Mouse (Mus musculus): ENCODE data around the gene Agbl1.

GRCm38 (mm10) chr7:76407930-76408557, 178.4 kb downstream of the Agbl1 start:
- TF ChIP-seq POLR2A (IDR thresholded peaks at IDR 0.05; ENCODE audit: insufficient read depth, low read depth, low read length), result no peak
- no peak for TF ChIP-seq EP300 (IDR thresholded peaks at IDR 0.05; ENCODE audit: insufficient read depth, low read depth, low read length)
- TF ChIP-seq CTCF (IDR thresholded peaks at IDR 0.05), result no peak
